Comparison of ENCODE assay signal across 13 mouse cellular contexts in the genomic region with DNA sequence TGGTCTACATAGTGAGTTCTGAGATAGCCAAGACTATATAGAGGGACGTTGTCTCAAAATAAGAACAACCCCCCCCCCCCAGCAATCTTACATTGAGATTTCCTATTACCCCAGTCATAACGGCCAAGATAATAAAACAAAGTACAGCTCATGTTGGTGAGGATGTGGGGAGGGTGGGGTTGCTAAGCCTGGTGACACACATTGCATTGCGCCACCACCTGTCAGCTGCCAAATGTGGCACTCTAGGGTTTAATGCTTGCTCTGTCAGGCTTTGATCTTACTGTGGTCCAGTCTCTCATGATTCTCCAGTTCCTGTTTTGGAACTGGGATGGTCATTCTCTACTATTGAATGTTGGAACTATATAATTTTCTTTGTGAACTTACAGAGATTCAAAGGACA. TPM values are rescaled to one million over a fixed set of nuclear protein-coding genes. Genes with fewer than 3 reads are reported as not detected.
DNase-seq lines count a peak whose midpoint lies in the region; ATAC-seq and TF ChIP-seq lines count a peak whose summit lies in the region.
"Had no signal": no experiment of that assay in that cellular context is flagged by ENCODE, and none has a peak within 500 bp of the region (broad histone marks: within the 10 kb centered on the region; RNA-seq: fewer than 3 reads in every experiment).

No protein-coding gene starts in this region.

- H3K27ac ChIP-seq in thymus, adult 2 months (ENCODE audit: control insufficient read depth, insufficient read depth, low read length): no peak overlapping the region
- no peak overlapping the region for H3K27ac ChIP-seq in hindbrain, embryonic 16.5 days (ENCODE audit: low read depth, low read length)
- H3K27ac ChIP-seq: forebrain, embryonic 15.5 days; midbrain, embryonic 15.5 days had no signal

- intact Hi-C loops in heart, postnatal 10 days (cut with DNase I): no loop called here

- 39% methylated on average over 3 of the region's 3 CpGs for WGBS in thymus, adult 2 months
- WGBS in hindbrain, embryonic 16.5 days: 96% methylated on average over 3 of the region's 3 CpGs

- H3K4me1 ChIP-seq in thymus, adult 2 months (replicated peaks; ENCODE audit: control insufficient read depth, insufficient read depth, low read length): no peaks in the 10 kb centered on the region
- H3K4me1 ChIP-seq in hindbrain, embryonic 16.5 days (ENCODE audit: control insufficient read depth, insufficient read depth, low read depth, low read length): no peaks in the 10 kb centered on the region
- H3K4me1 ChIP-seq: forebrain, embryonic 15.5 days; midbrain, embryonic 15.5 days had no signal

- H3K4me2 ChIP-seq in hindbrain, embryonic 16.5 days (ENCODE audit: low read length): no peak overlapping the region
- H3K4me2 ChIP-seq: forebrain, embryonic 15.5 days; heart, embryonic 11.5 days; liver, embryonic 11.5 days; midbrain, embryonic 15.5 days had no signal

- no peak overlapping the region for H3K4me3 ChIP-seq in thymus, adult 2 months (ENCODE audit: control insufficient read depth, insufficient read depth, low read length)
- no peak overlapping the region for H3K4me3 ChIP-seq in hindbrain, embryonic 16.5 days (ENCODE audit: low read length)
- H3K4me3 ChIP-seq: forebrain, embryonic 15.5 days; midbrain, embryonic 15.5 days had no signal

- no peak for ATAC-seq in hindbrain, embryonic 16.5 days
- ATAC-seq: forebrain, embryonic 15.5 days; midbrain, embryonic 15.5 days had no signal

- H3K9me3 ChIP-seq in hindbrain, embryonic 16.5 days (ENCODE audit: control insufficient read depth, low read length): no peaks in the 10 kb centered on the region
- H3K9me3 ChIP-seq: forebrain, embryonic 15.5 days; midbrain, embryonic 15.5 days had no signal

- H3K9ac ChIP-seq in hindbrain, embryonic 16.5 days (ENCODE audit: low read depth, low read length): no peak overlapping the region
- H3K9ac ChIP-seq: forebrain, embryonic 15.5 days; midbrain, embryonic 15.5 days had no signal

- TF ChIP-seq POLR2A in thymus, adult 2 months (IDR thresholded peaks at IDR 0.05; ENCODE audit: control insufficient read depth, extremely low read depth, insufficient read depth, low read length, poor library complexity): no peak

- DNase-seq in thymus, adult 2 months: peak; percentile 6
- DNase-seq in thymus, adult 18-20 months: no peak
- peak; percentile 33 for DNase-seq in fat pad, adult 2 months (ENCODE audit: extremely low read depth, low read depth, low spot score)
- DNase-seq in lung, postnatal 36 days: peak; percentile 75
- peak; percentile 19 for DNase-seq in thymus, postnatal 4 days
- no peak for DNase-seq in heart, postnatal 10 days
- no peak for DNase-seq in c-Kit-positive CD71-positive TER-119-positive erythroid progenitor cells, embryonic 14.5 days (ENCODE audit: low spot score)
- DNase-seq: layer of hippocampus, postnatal 36 days had no signal

- TF ChIP-seq CTCF in thymus, adult 2 months (IDR thresholded peaks at IDR 0.05; ENCODE audit: borderline replicate concordance, control insufficient read depth, extremely low read depth, insufficient read depth, low read length, poor library complexity): no peak

- H3K36me3 ChIP-seq in thymus, adult 2 months (ENCODE audit: control insufficient read depth, insufficient read depth, low read length): no peaks in the 10 kb centered on the region
- no peaks in the 10 kb centered on the region for H3K36me3 ChIP-seq in hindbrain, embryonic 16.5 days (ENCODE audit: control insufficient read depth, insufficient read depth, low read length)
- H3K36me3 ChIP-seq: forebrain, embryonic 15.5 days; midbrain, embryonic 15.5 days had no signal

- no peaks in the 10 kb centered on the region for H3K27me3 ChIP-seq in thymus, adult 2 months (ENCODE audit: control insufficient read depth, insufficient read depth, low read length)
- no peaks in the 10 kb centered on the region for H3K27me3 ChIP-seq in hindbrain, embryonic 16.5 days (replicated peaks; ENCODE audit: control insufficient read depth, insufficient read depth, low read length)
- H3K27me3 ChIP-seq: forebrain, embryonic 15.5 days; midbrain, embryonic 15.5 days had no signal

RNA-seq across cellular contexts. Expression of a gene that starts 43.8 kb away (rescaled TPM):
- 75.0 and 82.6 TPM in 2 replicates for polyA plus RNA-seq in thymus, adult 2 months (2012; rRNA removed)
- polyA plus RNA-seq in hindbrain, embryonic 16.5 days (2015; fragmentation: Nextera tagmentation; extraction: Ambion mirVana): 47.1 and 48.0 TPM in 2 replicates
- total RNA-seq in heart, postnatal 10 days (2021): 10 to 100 TPM; 22.1 to 25.7 TPM

RNA-seq across cellular contexts. Expression of a gene that starts 49.3 kb away (rescaled TPM):
- polyA plus RNA-seq in thymus, adult 2 months (2012; rRNA removed): 382 and 470 TPM in 2 replicates
- polyA plus RNA-seq in hindbrain, embryonic 16.5 days (2015; fragmentation: Nextera tagmentation; extraction: Ambion mirVana): 112 and 114 TPM in 2 replicates
- total RNA-seq in heart, postnatal 10 days (2021): 10 to 100 TPM; 78.2 to 87.8 TPM

RNA-seq across cellular contexts. Expression of a gene that starts 58.9 kb away (rescaled TPM):
- 50.8 and 51.7 TPM in 2 replicates for polyA plus RNA-seq in thymus, adult 2 months (2012; rRNA removed)
- 40.8 and 44.5 TPM in 2 replicates for polyA plus RNA-seq in hindbrain, embryonic 16.5 days (2015; fragmentation: Nextera tagmentation; extraction: Ambion mirVana)
- 10 to 100 TPM; 18.7 to 22.6 TPM for total RNA-seq in heart, postnatal 10 days (2021)

RNA-seq across cellular contexts. Expression of a gene that starts 59.2 kb away (rescaled TPM):
- 74.7 and 77.9 TPM in 2 replicates for polyA plus RNA-seq in thymus, adult 2 months (2012; rRNA removed)
- polyA plus RNA-seq in hindbrain, embryonic 16.5 days (2015; fragmentation: Nextera tagmentation; extraction: Ambion mirVana): 46.2 and 46.3 TPM in 2 replicates
- total RNA-seq in heart, postnatal 10 days (2021): 10 to 100 TPM; 82.3 to 85.3 TPM

Comparison
In these comparisons a context has a peak if more than half of its experiments do, and no peak if none do; other contexts are left out.
1. DNase-seq: peak in thymus, adult 2 months (single experiment), fat pad, adult 2 months (single experiment), lung, postnatal 36 days (single experiment) and thymus, postnatal 4 days (single experiment); none in thymus, adult 18-20 months (0 of 2), heart, postnatal 10 days (0 of 2) and c-Kit-positive CD71-positive TER-119-positive erythroid progenitor cells, embryonic 14.5 days (single experiment).